Mouse (Mus musculus) heart, embryonic 12.5 days (tissue): ENCODE results near the gene Gm45233. TPM values are rescaled to one million over a fixed set of nuclear protein-coding genes. Genes with fewer than 3 reads are reported as not detected.
"Not testable (repeated sequence)": the region's sequence is repeated elsewhere in the genome, so short reads cannot be mapped to it uniquely, and the experiment has no call there.

Source experiments
- ATAC-seq: fragments of 200-750 bp; cut with Nextera tagmentation; 2 replicates; pipeline ENCODE4 v1.8.0; 2017; ENCODE audit warnings: moderate TSS enrichment, moderate library complexity; ENCODE audit not compliant: insufficient number of reproducible peaks, low FRiP score
- H3K27ac ChIP-seq: fragments of 300-500 bp; sonication (generic); 2 replicates; pipeline ENCODE4 v1.5.1; 2016; ENCODE audit warnings: mild to moderate bottlenecking, moderate library complexity; ENCODE audit not compliant: poor library complexity, severe bottlenecking
- H3K27me3 ChIP-seq: fragments of 300-500 bp; sonication (generic); replicated peaks from 2 replicates; pipeline ENCODE4 v1.6.1; 2016; ENCODE audit warnings: mild to moderate bottlenecking, moderate library complexity
- H3K36me3 ChIP-seq: fragments of 300-500 bp; sonication (generic); 2 replicates; pipeline ENCODE4 v1.6.1; 2016; ENCODE audit warnings: mild to moderate bottlenecking, moderate library complexity
- H3K4me1 ChIP-seq: fragments of 300-500 bp; sonication (generic); replicated peaks from 2 replicates; pipeline ENCODE4 v1.6.1; 2016; ENCODE audit warnings: mild to moderate bottlenecking
- H3K4me2 ChIP-seq: fragments of 300-500 bp; sonication (generic); 2 replicates; pipeline ENCODE4 v1.6.1; 2016; ENCODE audit warnings: mild to moderate bottlenecking, moderate library complexity
- H3K4me3 ChIP-seq: fragments of 300-500 bp; sonication (generic); 2 replicates; pipeline ENCODE4 v1.5.1; 2016; ENCODE audit warnings: mild to moderate bottlenecking
- H3K9ac ChIP-seq: fragments of 300-500 bp; sonication (generic); 2 replicates; pipeline ENCODE4 v1.6.1; 2016; ENCODE audit warnings: mild to moderate bottlenecking, moderate library complexity
- H3K9me3 ChIP-seq: fragments of 300-500 bp; sonication (generic); replicated peaks from 2 replicates; pipeline ENCODE4 v1.6.1; 2016; ENCODE audit warnings: mild to moderate bottlenecking, moderate library complexity
- WGBS: fragments of 180-500 bp; shearing (Covaris S2); methylation state at CpG from one replicate; pipeline ENCODE4 v1.1.7; 2016; 5-methylcytosine and 5-hydroxymethylcytosine counted together
- polyA plus RNA-seq: library from polyadenylated mRNA; unstranded; fragments of >200 nt; fragmentation: Nextera tagmentation; extraction: Ambion mirVana; gene quantifications from 2 replicates; pipeline ENCODE4 v1.2.1, GENCODE M21; 2016

Gene Gm45233
- polyA plus RNA-seq = 0.46 TPM in 1 of 2 replicates, not detected in the other

- peak within 1 kb of the TSS; percentile 66 for H3K4me3 ChIP-seq
- no peaks in the 10 kb centered on the region; the same call in 1 of the 2 replicates for H3K27me3 ChIP-seq
- H3K9ac ChIP-seq = peak within 1 kb of the TSS; percentile 78
- WGBS = under 1% methylated on average over 27 of the region's 27 CpGs
- peak; percentile 97 for ATAC-seq
- H3K36me3 ChIP-seq = no peaks in the 10 kb centered on the region
- peak within 1 kb of the TSS; percentile 98 for H3K27ac ChIP-seq
- peaks cover 47% of the 10 kb centered on the region for H3K4me1 ChIP-seq
- no peaks in the 10 kb centered on the region for H3K9me3 ChIP-seq
- peak within 1 kb of the TSS; percentile 74 for H3K4me2 ChIP-seq
Observed at GRCm38 (mm10) chr7:43443917-43444293, at the start of gene Gm45233, which contains the start of gene Etfb. Gm45233 (plus strand) TSS chr7:43444128. Etfb (plus strand) TSS chr7:43444083.

GRCm38 (mm10) chr7:43399501-43399900, 44.4 kb upstream of the Gm45233 start:
- no peaks in the 10 kb centered on the region for H3K9me3 ChIP-seq
- H3K36me3 ChIP-seq = no peaks in the 10 kb centered on the region
- WGBS = 76% methylated on average over 2 of the region's 2 CpGs
- no peaks in the 10 kb centered on the region for H3K4me1 ChIP-seq
- H3K9ac ChIP-seq = no peak overlapping the region
- no peak overlapping the region for H3K4me3 ChIP-seq
- H3K27me3 ChIP-seq = no peaks in the 10 kb centered on the region
- H3K27ac ChIP-seq = no peak overlapping the region
- ATAC-seq = no peak
- no peak overlapping the region for H3K4me2 ChIP-seq

- Histone ChIP-seq H3K27ac (no peak overlapping the region), H3K9ac (no peak overlapping the region), H3K27me3 (no peaks in the 10 kb centered on the region), H3K9me3 (no peaks in the 10 kb centered on the region), H3K4me3 (no peak overlapping the region), H3K4me2 (no peak overlapping the region), H3K36me3 (no peaks in the 10 kb centered on the region), H3K4me1 (no peaks in the 10 kb centered on the region)
- ATAC-seq = no peak
- WGBS = 32% methylated on average over 2 of the region's 2 CpGs
Observed at GRCm38 (mm10) chr7:43402718-43403117, 41.2 kb upstream of the Gm45233 start.

- Histone ChIP-seq H3K9ac (no peak overlapping the region), H3K4me3 (no peak overlapping the region), H3K4me2 (no peak overlapping the region), H3K27ac (no peak overlapping the region), H3K36me3 (no peaks in the 10 kb centered on the region), H3K27me3 (no peaks in the 10 kb centered on the region), H3K4me1 (no peaks in the 10 kb centered on the region), H3K9me3 (no peaks in the 10 kb centered on the region)
- 77% methylated on average over 3 of the region's 3 CpGs for WGBS
- ATAC-seq = no peak
Observed at GRCm38 (mm10) chr7:43407573-43407972, 36.4 kb upstream of the Gm45233 start.

- WGBS = 70% methylated on average over 4 of the region's 4 CpGs
- Histone ChIP-seq H3K9ac (no peak within 1 kb of the TSS), H3K4me2 (no peak within 1 kb of the TSS), H3K9me3 (no peaks in the 10 kb centered on the region), H3K27me3 (no peaks in the 10 kb centered on the region), H3K27ac (no peak within 1 kb of the TSS), H3K36me3 (no peaks in the 10 kb centered on the region), H3K4me3 (no peak within 1 kb of the TSS), H3K4me1 (no peaks in the 10 kb centered on the region)
- no peak for ATAC-seq
Observed at GRCm38 (mm10) chr7:43408131-43408553, 35.8 kb upstream of the Gm45233 start, which contains the start of gene Siglecg. Siglecg (plus strand) TSS chr7:43408204.

- no peak overlapping the region for H3K27ac ChIP-seq
- no peaks in the 10 kb centered on the region for H3K4me1 ChIP-seq
- WGBS = 55% methylated on average over 3 of the region's 3 CpGs
- H3K4me2 ChIP-seq = no peak overlapping the region
- H3K36me3 ChIP-seq = no peaks in the 10 kb centered on the region
- H3K9me3 ChIP-seq = no peaks in the 10 kb centered on the region
- H3K4me3 ChIP-seq = no peak overlapping the region
- ATAC-seq = no peak
- no peak overlapping the region for H3K9ac ChIP-seq
- H3K27me3 ChIP-seq = no peaks in the 10 kb centered on the region
Observed at GRCm38 (mm10) chr7:43409084-43409483, 34.8 kb upstream of the Gm45233 start.

GRCm38 (mm10) chr7:43411724-43412123, 32.2 kb upstream of the Gm45233 start:
- H3K27ac ChIP-seq, H3K4me1 ChIP-seq, H3K27me3 ChIP-seq, H3K4me2 ChIP-seq, H3K9me3 ChIP-seq, H3K36me3 ChIP-seq, ATAC-seq, H3K9ac ChIP-seq, H3K4me3 ChIP-seq: not testable (repeated sequence)
- 38% methylated on average over 4 of the region's 4 CpGs for WGBS

GRCm38 (mm10) chr7:43417298-43417697, 26.6 kb upstream of the Gm45233 start:
- Histone ChIP-seq H3K27ac (no peak overlapping the region), H3K4me1 (no peaks in the 10 kb centered on the region), H3K9me3 (peaks cover 10% of the 10 kb centered on the region), H3K36me3 (no peaks in the 10 kb centered on the region), H3K27me3 (no peaks in the 10 kb centered on the region), H3K9ac (no peak overlapping the region), H3K4me2 (no peak overlapping the region), H3K4me3 (no peak overlapping the region)
- 78% methylated on average over 10 of the region's 10 CpGs for WGBS
- no peak for ATAC-seq

- 9% methylated on average over 11 of the region's 11 CpGs for WGBS
- Histone ChIP-seq H3K4me2 (peak overlapping the region; percentile 34), H3K4me3 (no peak overlapping the region), H3K27ac (no peak overlapping the region), H3K27me3 (no peaks in the 10 kb centered on the region), H3K36me3 (no peaks in the 10 kb centered on the region), H3K9me3 (0 out of 2 replicates have a peak, but pooled peaks cover under 1% of the 10 kb centered on the region), H3K4me1 (no peaks in the 10 kb centered on the region), H3K9ac (no peak overlapping the region)
- peak; percentile 89 for ATAC-seq
Observed at GRCm38 (mm10) chr7:43422995-43423617, 20.8 kb upstream of the Gm45233 start.

- Histone ChIP-seq H3K9ac (no peak overlapping the region), H3K27ac (no peak overlapping the region), H3K4me1 (no peaks in the 10 kb centered on the region), H3K36me3 (no peaks in the 10 kb centered on the region), H3K4me3 (no peak overlapping the region), H3K4me2 (no peak overlapping the region), H3K9me3 (no peaks in the 10 kb centered on the region), H3K27me3 (no peaks in the 10 kb centered on the region)
- WGBS = 56% methylated on average over 3 of the region's 3 CpGs
- ATAC-seq = no peak
Observed at GRCm38 (mm10) chr7:43423991-43424625, 19.8 kb upstream of the Gm45233 start.

- Histone ChIP-seq H3K27me3 (no peaks in the 10 kb centered on the region), H3K4me2 (no peak within 1 kb of the TSS), H3K9me3 (no peaks in the 10 kb centered on the region), H3K9ac (no peak within 1 kb of the TSS), H3K27ac (no peak within 1 kb of the TSS), H3K4me1 (no peaks in the 10 kb centered on the region), H3K4me3 (no peak within 1 kb of the TSS), H3K36me3 (no peaks in the 10 kb centered on the region)
- 77% methylated on average over 8 of the region's 8 CpGs for WGBS
- no peak for ATAC-seq
Observed at GRCm38 (mm10) chr7:43427406-43427805, 16.5 kb upstream of the Gm45233 start, which contains the start of gene Lim2. Lim2 (plus strand) TSS chr7:43427670.
